Comparison of ENCODE assay signal across 27 mouse cellular contexts in the genomic region with DNA sequence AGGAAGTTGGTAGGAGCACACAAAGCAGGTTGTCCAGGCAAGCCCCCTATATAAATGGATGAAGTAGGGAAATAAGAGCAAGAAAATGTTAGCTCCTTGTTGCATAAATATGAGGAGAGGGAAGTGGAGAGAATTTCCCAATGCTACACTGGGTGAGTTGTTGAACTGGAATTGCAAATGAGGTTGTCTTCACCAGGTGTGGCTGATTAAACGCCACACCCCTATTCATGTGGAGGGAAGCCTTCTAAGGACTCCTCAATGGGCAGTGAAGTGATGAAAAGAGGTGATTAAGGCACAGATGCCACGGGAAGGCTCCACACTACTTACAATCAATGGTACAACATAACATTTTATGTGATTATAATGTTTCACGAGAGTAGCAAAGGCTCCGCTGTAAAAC.
DNase-seq lines count a peak whose midpoint lies in the region; ATAC-seq and TF ChIP-seq lines count a peak whose summit lies in the region.
"Had no signal": no experiment of that assay in that cellular context is flagged by ENCODE, and none has a peak within 500 bp of the region (broad histone marks: within the 10 kb centered on the region; RNA-seq: fewer than 3 reads in every experiment).

No protein-coding gene starts in this region.

- ATAC-seq in stomach, embryonic 15.5 days (ENCODE audit: insufficient read depth, low FRiP score, low read depth), result no peak; the same call in 1 of the 2 replicates
- peak; percentile 72; the same call in 1 of the 2 replicates for ATAC-seq in stomach, postnatal 0 days (ENCODE audit: low FRiP score, low TSS enrichment)
- no peak for ATAC-seq in hindbrain, embryonic 16.5 days
- ATAC-seq: forebrain, embryonic 14.5 days; forebrain, embryonic 16.5 days; Patski had no signal

- no peak overlapping the region for H3K4me3 ChIP-seq in stomach, embryonic 15.5 days (replicated peaks)
- no peak overlapping the region for H3K4me3 ChIP-seq in stomach, postnatal 0 days (ENCODE audit: low read depth, low read length)
- no peak overlapping the region for H3K4me3 ChIP-seq in hindbrain, embryonic 16.5 days (ENCODE audit: low read length)
- H3K4me3 ChIP-seq: embryonic facial prominence, embryonic 13.5 days; embryonic facial prominence, embryonic 15.5 days; erythroblast, embryonic 14.5 days; forebrain, embryonic 10.5 days; forebrain, embryonic 12.5 days had no signal

- no peaks in the 10 kb centered on the region for H3K4me1 ChIP-seq in stomach, embryonic 15.5 days
- no peaks in the 10 kb centered on the region for H3K4me1 ChIP-seq in stomach, postnatal 0 days (replicated peaks; ENCODE audit: control insufficient read depth, insufficient read depth)
- no peaks in the 10 kb centered on the region for H3K4me1 ChIP-seq in hindbrain, embryonic 16.5 days (ENCODE audit: control insufficient read depth, insufficient read depth, low read depth, low read length)
- H3K4me1 ChIP-seq: embryonic facial prominence, embryonic 13.5 days; embryonic facial prominence, embryonic 15.5 days; forebrain, embryonic 10.5 days; forebrain, embryonic 12.5 days had no signal

- 61% methylated on average over 4 of the region's 4 CpGs for WGBS in stomach, embryonic 15.5 days
- WGBS in stomach, postnatal 0 days, result 56% methylated on average over 4 of the region's 4 CpGs
- 76% methylated on average over 4 of the region's 4 CpGs for WGBS in hindbrain, embryonic 16.5 days

- no peak for TF ChIP-seq CTCF in stomach, postnatal 0 days (IDR thresholded peaks at IDR 0.05; ENCODE audit: low read depth)

- no peak for TF ChIP-seq EP300 in stomach, postnatal 0 days (optimal IDR thresholded peaks at IDR 0.05)

- no peaks in the 10 kb centered on the region for H3K27me3 ChIP-seq in stomach, embryonic 15.5 days (replicated peaks)
- H3K27me3 ChIP-seq in stomach, postnatal 0 days (ENCODE audit: control insufficient read depth, insufficient read depth, low read length), result no peaks in the 10 kb centered on the region
- no peaks in the 10 kb centered on the region for H3K27me3 ChIP-seq in hindbrain, embryonic 16.5 days (replicated peaks; ENCODE audit: control insufficient read depth, insufficient read depth, low read length)
- H3K27me3 ChIP-seq: embryonic facial prominence, embryonic 13.5 days; embryonic facial prominence, embryonic 15.5 days; forebrain, embryonic 12.5 days had no signal

- no peak overlapping the region for H3K9ac ChIP-seq in stomach, embryonic 15.5 days
- no peak overlapping the region for H3K9ac ChIP-seq in stomach, postnatal 0 days (ENCODE audit: low read length)
- H3K9ac ChIP-seq in hindbrain, embryonic 16.5 days (ENCODE audit: low read depth, low read length), result no peak overlapping the region
- H3K9ac ChIP-seq: embryonic facial prominence, embryonic 13.5 days; embryonic facial prominence, embryonic 15.5 days; forebrain, embryonic 12.5 days had no signal

- intact Hi-C loops in left cerebral cortex, postnatal 25 days (cut with DNase I), result no loop called here

- H3K36me3 ChIP-seq in stomach, embryonic 15.5 days, result no peaks in the 10 kb centered on the region
- H3K36me3 ChIP-seq in stomach, postnatal 0 days (ENCODE audit: control insufficient read depth, insufficient read depth, low read length), result no peaks in the 10 kb centered on the region
- no peaks in the 10 kb centered on the region for H3K36me3 ChIP-seq in hindbrain, embryonic 16.5 days (ENCODE audit: control insufficient read depth, insufficient read depth, low read length)
- H3K36me3 ChIP-seq: embryonic facial prominence, embryonic 13.5 days; embryonic facial prominence, embryonic 15.5 days; forebrain, embryonic 10.5 days; forebrain, embryonic 12.5 days; G1E had no signal

- peak; percentile 4 for DNase-seq in lung, postnatal 36 days
- no peak for DNase-seq in lung, postnatal 14 days
- DNase-seq in R1 (ENCODE audit: low read depth, low spot score), result peak; percentile 16
- DNase-seq in stomach, postnatal 0 days (ENCODE audit: low spot score), result no peak
- DNase-seq in ovary, postnatal 36 days (ENCODE audit: low spot score), result no peak
- DNase-seq in left cerebral cortex, postnatal 25 days (ENCODE audit: low spot score in 2 of 2), result no peak
- DNase-seq: adrenal gland, adult 2 months; adrenal gland, postnatal 10 days; adrenal gland, postnatal 25 days; cerebellum, adult 11 months; cerebellum, adult 18-20 months; cerebellum, adult 8-10 months; cerebellum, adult 9-11 months; cerebellum, postnatal 14 days; cerebellum, postnatal 36 days; embryo, embryonic 11 days had no signal

- H3K27ac ChIP-seq in stomach, embryonic 15.5 days, result peak overlapping the region; percentile 11; the same call in 1 of the 2 replicates
- H3K27ac ChIP-seq in stomach, postnatal 0 days (replicated peaks), result peak overlapping the region; percentile 53
- no peak overlapping the region for H3K27ac ChIP-seq in hindbrain, embryonic 16.5 days (ENCODE audit: low read depth, low read length)
- H3K27ac ChIP-seq: embryonic facial prominence, embryonic 13.5 days; embryonic facial prominence, embryonic 15.5 days; forebrain, embryonic 10.5 days; forebrain, embryonic 12.5 days had no signal

- no peaks in the 10 kb centered on the region for H3K9me3 ChIP-seq in stomach, embryonic 15.5 days
- no peaks in the 10 kb centered on the region for H3K9me3 ChIP-seq in stomach, postnatal 0 days (ENCODE audit: control insufficient read depth, low read length)
- no peaks in the 10 kb centered on the region for H3K9me3 ChIP-seq in hindbrain, embryonic 16.5 days (ENCODE audit: control insufficient read depth, low read length)
- H3K9me3 ChIP-seq: embryonic facial prominence, embryonic 13.5 days; embryonic facial prominence, embryonic 15.5 days; forebrain, embryonic 10.5 days; forebrain, embryonic 12.5 days had no signal

- no peak overlapping the region for H3K4me2 ChIP-seq in stomach, embryonic 15.5 days
- no peak overlapping the region for H3K4me2 ChIP-seq in stomach, postnatal 0 days (replicated peaks; ENCODE audit: low read depth)
- no peak overlapping the region for H3K4me2 ChIP-seq in hindbrain, embryonic 16.5 days (ENCODE audit: low read length)
- H3K4me2 ChIP-seq: embryonic facial prominence, embryonic 13.5 days; embryonic facial prominence, embryonic 15.5 days; forebrain, embryonic 12.5 days had no signal

Comparison
In these comparisons a context has a peak if more than half of its experiments do, and no peak if none do; other contexts are left out.
1. DNase-seq: peak in lung, postnatal 36 days (single experiment) and R1 (single experiment); none in lung, postnatal 14 days (single experiment), stomach, postnatal 0 days (single experiment), ovary, postnatal 36 days (single experiment) and left cerebral cortex, postnatal 25 days (0 of 2).